Mouse (Mus musculus) left cerebral cortex, postnatal 10 days (tissue): Measurements from ENCODE around the gene Actr3b. TPM values are rescaled to one million over a fixed set of nuclear protein-coding genes. Genes with fewer than 3 reads are reported as not detected.

ENCODE experiments used
- DNase-seq, 2 experiments: peaks; one replicate each; pipeline ENCODE4 v3.0.0; 2021 to 2022; ENCODE audit warnings: low spot score in 2 of 2, mixed read lengths in 1 of 2; ENCODE audit errors: extremely low spot score in 1 of 2
- intact Hi-C: fragments of 180-260 bp; cut with DNase I; formaldehyde crosslinking; loops from one replicate; pipeline ENCODE4 v1.15.1; 2025
- total RNA-seq, 2 experiments: library from RNA; stranded (reverse); gene quantifications; 2 replicates each; pipeline ENCODE4 v1.2.3; 2021

Actr3b gene
- total RNA-seq, 2 experiments from 2014 or later: 214 to 216 TPM

GRCm38 (mm10) chr5:25769006-25769405, 9.2 kb downstream of the Actr3b start:
- intact Hi-C loops: no loop called here

GRCm38 (mm10) chr5:25769406-25769805, 9.6 kb downstream of the Actr3b start:
- DNase-seq: no peak
- intact Hi-C loops: no loop called here

More at GRCm38 (mm10) chr5:25769006-25769405, 9.2 kb downstream of the Actr3b start:
- no peak for DNase-seq

- intact Hi-C loops: no loop called here
- no peak for DNase-seq
Observed at GRCm38 (mm10) chr5:25772456-25772855, 12.7 kb downstream of the Actr3b start.

GRCm38 (mm10) chr5:25773921-25774790, 14.4 kb downstream of the Actr3b start:
- DNase-seq: peak; percentile 53 to 75
- intact Hi-C loops: no loop called here

GRCm38 (mm10) chr5:25791570-25791969, 31.8 kb downstream of the Actr3b start:
- intact Hi-C loops: no loop called here

GRCm38 (mm10) chr5:25797776-25798175, 38.0 kb downstream of the Actr3b start:
- no peak for DNase-seq
- intact Hi-C loops: no loop called here

More at GRCm38 (mm10) chr5:25791570-25791969, 31.8 kb downstream of the Actr3b start:
- DNase-seq: no peak

- intact Hi-C loops: loop anchor here (5.0 kb wide), 1 partner anchor 39 kb away; no protein-coding TSS in a partner anchor
- no peak for DNase-seq
Observed at GRCm38 (mm10) chr5:25800929-25801328, 41.1 kb downstream of the Actr3b start.

- DNase-seq: peak in 1 of 2 experiments; percentile 43
- intact Hi-C loops: loop anchor here (5.0 kb wide), 1 partner anchor 39 kb away; no protein-coding TSS in a partner anchor
Observed at GRCm38 (mm10) chr5:25801744-25802143, 41.9 kb downstream of the Actr3b start.

- intact Hi-C loops: loop anchor here (5.0 kb wide), 1 partner anchor 42 kb away; no protein-coding TSS in a partner anchor
- no peak for DNase-seq
Observed at GRCm38 (mm10) chr5:25804569-25804968, 44.8 kb downstream of the Actr3b start.

GRCm38 (mm10) chr5:25812922-25813321, 53.1 kb downstream of the Actr3b start:
- intact Hi-C loops: no loop called here
- no peak for DNase-seq

GRCm38 (mm10) chr5:25829308-25830094, 69.7 kb downstream of the Actr3b start:
- intact Hi-C loops: loop anchor here (5.0 to 10.0 kb wide), 4 partner anchors 335 to 565 kb away; partner anchors contain the start of gene Kmt2c
- DNase-seq: no peak

GRCm38 (mm10) chr5:25830802-25831201, 71.0 kb downstream of the Actr3b start:
- no peak for DNase-seq
- intact Hi-C loops: loop anchor here (10.0 kb wide), 3 partner anchors 336 to 566 kb away; partner anchors contain the start of gene Kmt2c

GRCm38 (mm10) chr5:25831624-25832023, 71.8 kb downstream of the Actr3b start:
- DNase-seq: peak; percentile 49 to 68
- intact Hi-C loops: loop anchor here (10.0 kb wide), 3 partner anchors 337 to 567 kb away; partner anchors contain the start of gene Kmt2c

- DNase-seq: peak in 1 of 2 experiments; percentile 38
- intact Hi-C loops: loop anchor here (10.0 kb wide), 3 partner anchors 345 to 575 kb away; partner anchors contain the start of gene Kmt2c
Observed at GRCm38 (mm10) chr5:25839400-25839799, 79.6 kb downstream of the Actr3b start.

GRCm38 (mm10) chr5:25846558-25846957, 86.8 kb downstream of the Actr3b start:
- intact Hi-C loops: no loop called here
- DNase-seq: peak in 1 of 2 experiments; percentile 13

GRCm38 (mm10) chr5:25847154-25847553, 87.4 kb downstream of the Actr3b start:
- intact Hi-C loops: no loop called here
- DNase-seq: peak in 1 of 2 experiments; percentile 17

GRCm38 (mm10) chr5:25848058-25848457, 88.3 kb downstream of the Actr3b start:
- intact Hi-C loops: no loop called here
- peak; percentile 38 to 75 for DNase-seq

GRCm38 (mm10) chr5:25866201-25866600, 106.4 kb downstream of the Actr3b start:
- intact Hi-C loops: no loop called here
- no peak for DNase-seq

GRCm38 (mm10) chr5:25869880-25870279, 110.1 kb downstream of the Actr3b start:
- intact Hi-C loops: no loop called here
- DNase-seq: no peak
